Mouse (Mus musculus): Measurements from ENCODE around the gene Pam16. TPM values are rescaled to one million over a fixed set of nuclear protein-coding genes. Genes with fewer than 3 reads are reported as not detected.

The Pam16 gene
- polyA plus RNA-seq, 1 experiment from 2014 or later = 86.8 TPM

DNA sequence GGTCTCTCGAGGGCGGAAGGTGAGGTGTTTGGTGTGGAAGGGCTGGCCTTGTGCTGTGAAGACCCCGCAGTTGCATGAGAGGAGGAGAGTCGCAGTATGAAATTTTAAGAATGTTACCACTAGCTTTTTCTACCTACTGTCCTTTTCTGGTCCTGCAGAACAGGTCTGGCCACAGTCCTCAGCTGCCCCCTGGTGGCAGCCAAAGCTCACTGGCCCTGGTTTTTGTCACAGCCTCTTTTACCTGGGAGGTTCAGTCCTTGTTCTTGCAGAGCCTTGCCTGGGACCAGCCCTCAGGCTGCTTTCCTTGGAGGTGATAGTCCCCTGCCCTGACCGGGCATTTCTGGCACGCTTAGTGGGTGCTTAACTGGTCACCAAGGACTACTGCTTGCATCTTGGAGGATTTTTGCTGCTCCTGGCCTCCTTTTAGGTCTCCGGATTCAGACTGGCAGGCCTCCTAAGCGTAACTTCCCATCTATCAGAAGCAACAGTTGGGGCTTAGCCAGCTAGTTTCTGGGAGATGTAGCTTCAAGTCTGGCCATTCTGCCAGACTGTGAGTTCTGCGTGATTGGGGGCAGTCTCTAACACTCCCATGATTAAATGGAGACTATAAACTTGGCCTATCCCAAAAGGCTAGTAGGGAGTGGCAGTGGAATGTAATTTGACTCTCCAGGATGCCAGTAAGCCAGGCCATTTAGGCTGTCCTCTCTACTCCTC lies 16.8 kb downstream of the Pam16 start:
- Histone ChIP-seq H3K4me3 (ENCODE audit: low read length) (no peak overlapping the region), H3K4me2 (ENCODE audit: low read depth, low read length) (no peak overlapping the region), H3K27me3 (replicated peaks; ENCODE audit: control insufficient read depth, insufficient read depth, low read length) (no peaks in the 10 kb centered on the region), H3K9ac (ENCODE audit: low read depth, low read length) (no peak overlapping the region), H3K27ac (ENCODE audit: low read length) (peak overlapping the region; percentile 75), H3K4me1 (ENCODE audit: control insufficient read depth, insufficient read depth, low read length) (peaks cover 56% of the 10 kb centered on the region), H3K9me3 (ENCODE audit: control insufficient read depth, low read length) (no peaks in the 10 kb centered on the region), H3K36me3 (ENCODE audit: control insufficient read depth, insufficient read depth, low read length) (peaks cover 12% of the 10 kb centered on the region)
- 36% methylated on average over 9 of the region's 9 CpGs for WGBS
- ATAC-seq = peak; percentile 17; the same call in 1 of the 2 replicates

DNA sequence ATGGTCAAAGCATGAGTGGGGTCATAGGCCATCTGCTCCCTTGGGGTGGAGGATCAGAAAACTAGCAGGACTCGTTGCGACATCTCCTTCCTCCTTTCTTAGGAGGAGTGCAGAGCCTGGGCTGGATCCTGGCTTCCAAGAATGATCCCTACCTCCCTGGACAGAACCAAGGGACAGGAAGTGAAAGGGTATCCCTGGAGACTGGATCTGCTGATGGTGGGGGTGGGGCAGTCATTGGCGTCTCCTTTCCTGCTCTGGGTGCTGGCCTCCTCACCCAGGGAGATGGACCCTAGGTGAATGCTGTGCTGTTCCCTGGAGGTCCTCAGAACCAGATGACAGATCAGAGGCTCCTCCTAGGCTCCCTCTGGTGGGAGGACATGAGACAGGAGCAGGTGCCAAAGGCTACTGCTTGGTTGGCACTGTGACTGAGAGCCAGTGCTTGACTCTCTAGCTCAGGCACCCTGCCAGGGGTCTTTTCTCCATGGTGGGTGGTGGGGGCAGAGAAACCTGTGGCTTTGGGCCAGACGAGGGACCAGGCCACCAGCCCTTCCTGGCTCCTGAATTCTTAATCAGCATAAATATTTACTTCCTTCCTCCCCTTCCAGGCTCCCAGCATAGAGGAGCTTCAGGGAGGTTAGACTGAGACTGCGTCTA lies 18.2 kb downstream of the Pam16 start:
- 15% methylated on average over 5 of the region's 5 CpGs for WGBS
- Histone ChIP-seq H3K27me3 (replicated peaks; ENCODE audit: control insufficient read depth, insufficient read depth, low read length) (no peaks in the 10 kb centered on the region), H3K4me2 (ENCODE audit: low read depth, low read length) (peak overlapping the region; percentile 37; the same call in 1 of the 2 replicates), H3K9me3 (ENCODE audit: control insufficient read depth, low read length) (no peaks in the 10 kb centered on the region), H3K36me3 (ENCODE audit: control insufficient read depth, insufficient read depth, low read length) (peaks cover 4% of the 10 kb centered on the region), H3K9ac (ENCODE audit: low read depth, low read length) (no peak overlapping the region; the same call in 1 of the 2 replicates), H3K4me3 (ENCODE audit: low read length) (no peak overlapping the region), H3K4me1 (ENCODE audit: control insufficient read depth, insufficient read depth, low read length) (peaks cover 70% of the 10 kb centered on the region), H3K27ac (ENCODE audit: low read length) (peak overlapping the region; percentile 75)
- peak; percentile 32 for ATAC-seq

DNA sequence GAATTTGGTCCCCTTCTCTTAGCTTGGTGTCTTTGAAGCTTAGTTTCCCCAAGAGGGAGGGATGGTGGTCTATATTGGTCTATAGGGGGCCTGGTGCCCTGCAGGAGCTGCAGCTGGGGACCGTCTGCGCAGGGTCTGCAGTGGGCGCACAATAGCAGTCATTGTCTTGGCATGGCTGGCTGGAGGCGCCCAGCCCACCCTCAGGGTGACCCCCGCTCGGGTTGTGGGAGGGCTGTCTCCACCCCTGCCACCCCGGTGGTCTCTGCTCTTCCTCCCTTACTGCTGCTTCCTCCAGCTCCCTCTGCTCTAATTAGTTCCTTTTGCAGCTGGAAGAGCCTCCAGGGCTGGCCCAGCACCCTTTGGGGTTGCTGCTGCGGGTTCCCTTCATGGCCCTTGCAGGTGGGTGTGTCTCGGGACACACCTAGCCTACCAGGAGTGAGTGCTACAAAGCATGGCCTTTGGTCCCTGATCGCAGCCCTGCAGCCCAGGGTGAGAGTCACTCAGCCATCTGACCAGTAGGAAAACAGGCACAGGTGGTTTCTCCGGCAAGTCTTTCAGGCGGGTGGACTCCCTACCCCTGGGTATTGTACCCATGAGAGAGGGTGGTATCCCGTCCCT lies 19.2 kb downstream of the Pam16 start:
- ATAC-seq = peak; percentile 67
- peak overlapping the region; percentile 48 for H3K9ac ChIP-seq (ENCODE audit: low read depth, low read length)
- H3K9me3 ChIP-seq (ENCODE audit: control insufficient read depth, low read length) = no peaks in the 10 kb centered on the region
- H3K36me3 ChIP-seq (ENCODE audit: control insufficient read depth, insufficient read depth, low read length) = no peaks in the 10 kb centered on the region; the same call in 1 of the 2 replicates
- H3K27ac ChIP-seq (ENCODE audit: low read length) = peak overlapping the region; percentile 75
- WGBS = 40% methylated on average over 13 of the region's 13 CpGs
- H3K4me1 ChIP-seq (ENCODE audit: control insufficient read depth, insufficient read depth, low read length) = peaks cover 79% of the 10 kb centered on the region
- H3K4me3 ChIP-seq (ENCODE audit: low read length) = no peak overlapping the region; the same call in 1 of the 2 replicates
- peak overlapping the region; percentile 37 for H3K4me2 ChIP-seq (ENCODE audit: low read depth, low read length)
- H3K27me3 ChIP-seq (replicated peaks; ENCODE audit: control insufficient read depth, insufficient read depth, low read length) = no peaks in the 10 kb centered on the region

DNA sequence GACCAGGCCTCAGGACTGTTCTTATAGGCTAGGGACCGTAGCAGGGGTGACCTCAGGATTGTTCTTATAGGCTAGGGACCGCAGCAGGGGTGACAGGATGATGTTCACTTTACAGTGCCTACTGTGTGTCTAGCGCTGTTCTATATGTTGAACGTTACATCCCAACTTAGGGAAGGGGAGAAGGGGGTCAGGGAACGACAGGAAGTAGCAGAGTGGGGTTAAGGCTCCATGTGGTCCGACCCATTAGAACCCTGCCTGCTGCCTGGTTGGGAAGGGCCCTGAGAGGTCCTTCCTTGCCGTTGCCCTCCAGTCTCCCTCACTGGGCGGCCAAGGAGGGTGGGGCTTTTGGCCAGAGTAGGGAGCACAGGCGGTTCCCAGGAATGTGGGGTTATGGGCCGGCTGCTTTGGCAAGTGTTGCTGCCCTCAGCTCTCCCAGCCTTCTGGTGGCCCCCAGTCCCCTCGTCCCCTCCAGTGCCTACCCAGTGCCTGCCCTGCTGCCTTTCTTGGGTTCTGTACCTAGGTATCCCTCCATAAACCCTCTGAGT lies 20.4 kb downstream of the Pam16 start:
- peaks cover 92% of the 10 kb centered on the region for H3K4me1 ChIP-seq (ENCODE audit: control insufficient read depth, insufficient read depth, low read length)
- WGBS = 48% methylated on average over 11 of the region's 11 CpGs
- H3K4me2 ChIP-seq (ENCODE audit: low read depth, low read length) = no peak overlapping the region
- H3K4me3 ChIP-seq (ENCODE audit: low read length) = no peak overlapping the region
- H3K27ac ChIP-seq (ENCODE audit: low read length) = peak overlapping the region; percentile 84; the same call in 1 of the 2 replicates
- H3K27me3 ChIP-seq (replicated peaks; ENCODE audit: control insufficient read depth, insufficient read depth, low read length) = no peaks in the 10 kb centered on the region
- H3K9ac ChIP-seq (ENCODE audit: low read depth, low read length) = peak overlapping the region; percentile 64; the same call in 1 of the 2 replicates
- no peak for ATAC-seq
- no peaks in the 10 kb centered on the region for H3K9me3 ChIP-seq (ENCODE audit: control insufficient read depth, low read length)
- no peaks in the 10 kb centered on the region; the same call in 1 of the 2 replicates for H3K36me3 ChIP-seq (ENCODE audit: control insufficient read depth, insufficient read depth, low read length)

DNA sequence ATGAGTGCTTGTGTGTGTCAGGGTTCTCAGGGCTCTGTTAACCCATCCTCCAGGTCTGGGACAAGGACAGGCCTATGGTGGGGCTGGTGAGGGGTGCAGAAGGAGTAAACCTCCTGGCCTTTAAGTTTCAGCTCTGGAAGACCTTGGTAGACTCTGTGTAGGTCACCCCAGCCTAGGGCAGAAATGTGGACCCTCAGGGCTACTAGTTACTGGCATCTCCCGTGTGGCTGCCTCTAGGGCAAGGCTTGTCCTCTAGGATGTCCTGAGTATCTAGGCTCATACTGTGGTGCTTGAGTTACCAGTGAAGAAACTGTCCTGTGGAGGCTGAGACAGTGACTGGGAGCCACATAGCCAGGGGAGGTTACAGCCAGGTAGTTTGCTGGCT lies 21.3 kb downstream of the Pam16 start:
- Histone ChIP-seq H3K4me1 (ENCODE audit: control insufficient read depth, insufficient read depth, low read length) (peaks cover 99% of the 10 kb centered on the region), H3K27ac (ENCODE audit: low read length) (peak overlapping the region; percentile 84), H3K9ac (ENCODE audit: low read depth, low read length) (peak overlapping the region; percentile 64), H3K9me3 (ENCODE audit: control insufficient read depth, low read length) (no peaks in the 10 kb centered on the region), H3K36me3 (ENCODE audit: control insufficient read depth, insufficient read depth, low read length) (no peaks in the 10 kb centered on the region), H3K4me2 (ENCODE audit: low read depth, low read length) (no peak overlapping the region), H3K27me3 (replicated peaks; ENCODE audit: control insufficient read depth, insufficient read depth, low read length) (no peaks in the 10 kb centered on the region), H3K4me3 (ENCODE audit: low read length) (no peak overlapping the region)
- 38% methylated on average over 1 of the region's 1 CpGs for WGBS
- ATAC-seq = no peak

DNA sequence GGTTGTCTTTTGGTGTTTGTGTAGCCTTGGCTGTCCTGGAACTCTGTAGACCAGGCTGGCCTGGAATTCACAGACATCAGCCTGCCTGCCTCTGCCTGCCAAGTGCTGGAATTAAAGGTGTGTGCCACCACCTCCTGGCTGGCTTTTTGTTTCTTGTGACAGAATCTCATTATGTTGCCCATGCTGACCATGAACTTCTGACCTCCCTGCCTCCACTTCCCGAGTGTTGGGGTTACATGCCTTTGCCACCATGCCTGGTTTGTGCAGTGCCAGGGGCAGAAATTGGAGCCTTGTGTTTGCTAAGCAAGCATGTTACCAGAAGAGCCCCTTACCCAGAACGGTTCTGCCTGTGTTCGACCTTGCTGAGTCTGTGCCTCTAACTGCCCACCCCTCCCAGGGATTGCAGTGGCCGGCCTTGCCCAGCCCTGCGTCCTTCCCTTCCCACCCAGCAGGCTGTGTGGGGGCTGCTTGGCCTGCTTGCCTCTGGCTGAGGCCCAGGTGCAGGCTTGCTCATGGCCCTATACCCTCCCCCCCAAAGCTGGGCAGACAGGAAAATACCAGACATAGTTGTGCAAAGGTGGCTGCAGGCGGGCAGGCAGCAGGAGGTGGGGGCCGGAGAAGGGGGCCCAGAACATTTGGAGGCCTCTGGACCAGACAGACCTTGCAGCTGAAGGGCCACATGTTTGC lies 21.9 kb downstream of the Pam16 start:
- no peaks in the 10 kb centered on the region for H3K9me3 ChIP-seq (ENCODE audit: control insufficient read depth, low read length)
- H3K4me3 ChIP-seq (ENCODE audit: low read length) = no peak overlapping the region
- H3K27me3 ChIP-seq (replicated peaks; ENCODE audit: control insufficient read depth, insufficient read depth, low read length) = no peaks in the 10 kb centered on the region
- no peak; the same call in 1 of the 2 replicates for ATAC-seq
- WGBS = 15% methylated on average over 7 of the region's 7 CpGs
- peak overlapping the region; percentile 84 for H3K27ac ChIP-seq (ENCODE audit: low read length)
- H3K4me1 ChIP-seq (ENCODE audit: control insufficient read depth, insufficient read depth, low read length) = peaks cover 99% of the 10 kb centered on the region
- H3K36me3 ChIP-seq (ENCODE audit: control insufficient read depth, insufficient read depth, low read length) = no peaks in the 10 kb centered on the region
- peak overlapping the region; percentile 64 for H3K9ac ChIP-seq (ENCODE audit: low read depth, low read length)
- H3K4me2 ChIP-seq (ENCODE audit: low read depth, low read length) = peak overlapping the region; percentile 27

DNA sequence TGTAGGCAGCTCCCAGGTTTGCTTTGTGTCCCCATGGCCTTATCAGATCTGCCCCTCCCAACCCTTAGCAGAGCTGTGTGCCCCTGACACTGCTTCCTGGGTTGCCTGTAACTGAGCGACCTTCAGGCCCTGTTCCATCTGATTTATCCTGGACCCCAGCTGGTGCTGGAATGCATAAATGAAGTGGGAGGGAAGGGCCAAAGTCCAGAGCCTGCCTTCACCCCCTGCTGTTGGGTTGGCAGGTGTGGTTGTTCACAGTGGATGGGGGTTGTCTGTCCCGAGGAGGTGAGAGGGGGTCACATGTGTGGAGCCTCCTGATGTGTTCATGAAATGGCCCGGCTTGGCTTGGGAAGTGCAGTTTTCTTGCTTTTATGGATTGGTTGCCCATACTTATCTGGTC lies 22.6 kb downstream of the Pam16 start:
- peak; percentile 69 for ATAC-seq
- no peaks in the 10 kb centered on the region for H3K27me3 ChIP-seq (replicated peaks; ENCODE audit: control insufficient read depth, insufficient read depth, low read length)
- WGBS = 16% methylated on average over 3 of the region's 3 CpGs
- no peaks in the 10 kb centered on the region for H3K36me3 ChIP-seq (ENCODE audit: control insufficient read depth, insufficient read depth, low read length)
- H3K9ac ChIP-seq (ENCODE audit: low read depth, low read length) = peak overlapping the region; percentile 48; the same call in 1 of the 2 replicates
- H3K4me3 ChIP-seq (ENCODE audit: low read length) = no peak overlapping the region
- peak overlapping the region; percentile 27; the same call in 1 of the 2 replicates for H3K4me2 ChIP-seq (ENCODE audit: low read depth, low read length)
- H3K9me3 ChIP-seq (ENCODE audit: control insufficient read depth, low read length) = no peaks in the 10 kb centered on the region
- peaks cover 99% of the 10 kb centered on the region for H3K4me1 ChIP-seq (ENCODE audit: control insufficient read depth, insufficient read depth, low read length)
- H3K27ac ChIP-seq (ENCODE audit: low read length) = peak overlapping the region; percentile 84

DNA sequence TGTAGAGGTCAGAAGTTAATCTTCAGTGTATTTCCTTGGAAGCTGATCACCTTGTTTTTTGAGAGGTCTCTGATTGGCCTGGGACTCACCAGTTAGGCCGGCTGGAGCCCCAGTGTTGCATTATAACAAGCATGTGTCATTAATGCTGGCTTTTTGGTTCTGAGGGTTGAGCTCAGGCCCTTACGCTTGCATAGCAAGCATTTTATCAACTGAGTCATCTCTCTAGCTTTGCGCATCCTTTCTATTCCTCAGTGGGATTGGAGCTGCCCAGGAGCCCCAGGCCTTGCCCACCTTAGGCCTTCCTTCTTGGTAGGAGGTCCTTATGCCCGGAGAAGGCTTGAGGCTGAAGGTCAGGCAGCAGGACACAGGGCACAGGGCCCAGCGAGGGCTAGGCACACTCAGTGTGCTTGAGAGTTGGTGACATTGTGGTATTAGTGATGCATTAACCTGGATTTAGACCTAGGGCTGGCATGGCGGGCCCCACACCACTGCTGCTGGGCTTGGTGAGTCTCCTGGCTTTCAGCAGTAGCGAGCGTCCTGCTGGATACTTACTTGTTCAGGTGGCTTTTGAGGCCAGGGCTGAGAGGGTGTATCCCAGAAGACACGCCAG lies 24.0 kb downstream of the Pam16 start:
- peaks cover 99% of the 10 kb centered on the region for H3K4me1 ChIP-seq (ENCODE audit: control insufficient read depth, insufficient read depth, low read length)
- 71% methylated on average over 9 of the region's 9 CpGs for WGBS
- no peak overlapping the region for H3K4me2 ChIP-seq (ENCODE audit: low read depth, low read length)
- H3K9ac ChIP-seq (ENCODE audit: low read depth, low read length) = 0 out of 2 replicates have a peak overlapping the region, but pooled peaks have one; percentile 9
- ATAC-seq = no peak
- H3K27ac ChIP-seq (ENCODE audit: low read length) = peak overlapping the region; percentile 9; the same call in 1 of the 2 replicates
- no peaks in the 10 kb centered on the region for H3K36me3 ChIP-seq (ENCODE audit: control insufficient read depth, insufficient read depth, low read length)
- no peak overlapping the region for H3K4me3 ChIP-seq (ENCODE audit: low read length)
- H3K27me3 ChIP-seq (replicated peaks; ENCODE audit: control insufficient read depth, insufficient read depth, low read length) = no peaks in the 10 kb centered on the region
- H3K9me3 ChIP-seq (ENCODE audit: control insufficient read depth, low read length) = no peaks in the 10 kb centered on the region

Measured in intestine, embryonic 16.5 days (tissue).